Mouse (Mus musculus): ENCODE data around the gene Fam110a. TPM values are rescaled to one million over a fixed set of nuclear protein-coding genes. Genes with fewer than 3 reads are reported as not detected.
"Not testable (repeated sequence)": the region's sequence is repeated elsewhere in the genome, so short reads cannot be mapped to it uniquely, and the experiment has no call there.

The Fam110a gene
- polyA plus RNA-seq, 1 experiment from 2014 or later: 31.3 TPM

DNA sequence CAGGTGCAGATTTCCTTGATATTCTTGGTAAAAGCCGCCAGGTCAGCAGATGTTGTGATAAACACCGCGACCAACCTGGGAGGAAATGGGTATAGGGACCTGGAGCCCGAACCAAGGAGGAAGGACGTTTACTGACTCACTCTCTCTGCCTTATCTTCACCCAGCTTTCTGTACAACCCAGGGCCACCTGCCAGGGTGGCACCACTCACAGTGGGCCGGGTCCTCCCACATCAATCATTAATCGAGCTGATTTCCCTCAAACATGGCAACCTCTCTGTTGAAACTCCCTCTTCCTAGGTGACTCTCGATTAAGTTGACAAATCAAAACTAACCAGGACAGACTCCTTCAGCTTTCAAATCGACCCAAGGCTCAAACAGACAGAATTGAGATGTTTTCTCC lies 30.2 kb upstream of the Fam110a start:
- peaks cover 3% of the 10 kb centered on the region; the same call in 1 of the 2 replicates for H3K4me1 ChIP-seq
- no peak overlapping the region for H3K9ac ChIP-seq (replicated peaks)
- H3K4me2 ChIP-seq: no peak overlapping the region
- H3K36me3 ChIP-seq: no peaks in the 10 kb centered on the region
- H3K9me3 ChIP-seq (replicated peaks): no peaks in the 10 kb centered on the region
- H3K27ac ChIP-seq (replicated peaks): no peak overlapping the region
- WGBS: 90% methylated on average over 9 of the region's 9 CpGs
- H3K27me3 ChIP-seq (replicated peaks): no peaks in the 10 kb centered on the region; the same call in 1 of the 2 replicates
- no peak for ATAC-seq (ENCODE audit: low FRiP score)
- no peak overlapping the region for H3K4me3 ChIP-seq (replicated peaks)

DNA sequence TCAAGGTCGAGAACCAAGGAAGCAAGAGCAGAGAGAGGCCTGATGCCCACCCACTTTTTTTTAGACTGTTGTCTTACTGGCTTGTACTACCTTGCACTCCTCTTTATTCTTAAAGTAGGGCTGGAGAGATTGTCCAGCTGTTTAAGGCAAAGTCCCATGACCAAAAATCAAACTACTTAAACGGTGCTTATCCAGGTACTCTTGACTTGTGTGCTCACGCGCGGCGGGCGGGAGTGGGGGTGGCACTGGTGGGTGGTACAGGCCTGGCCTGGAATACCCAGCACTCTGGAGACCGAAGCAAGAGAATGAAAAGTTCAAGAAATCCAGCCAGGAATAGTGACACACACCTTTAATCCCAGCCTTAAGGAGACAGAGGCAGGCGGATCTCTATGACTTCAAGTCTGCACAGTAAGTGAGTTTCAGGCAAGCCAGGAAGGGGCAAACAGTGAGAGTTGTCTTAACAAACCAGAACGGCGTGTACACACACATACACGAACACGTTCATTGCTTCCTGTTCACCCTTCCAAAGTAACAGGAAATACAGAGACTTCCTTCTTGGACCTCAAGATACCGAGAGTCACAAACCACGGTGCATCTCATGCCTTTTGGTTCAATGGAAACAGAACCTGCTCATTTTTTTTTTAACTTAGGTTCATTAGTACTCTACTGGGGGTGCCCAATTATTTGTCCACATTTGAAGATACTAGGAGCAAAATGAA lies 29.2 kb upstream of the Fam110a start:
- no peaks in the 10 kb centered on the region; the same call in 1 of the 2 replicates for H3K27me3 ChIP-seq (replicated peaks)
- 93% methylated on average over 15 of the region's 15 CpGs for WGBS
- no peak for ATAC-seq (ENCODE audit: low FRiP score)

DNA sequence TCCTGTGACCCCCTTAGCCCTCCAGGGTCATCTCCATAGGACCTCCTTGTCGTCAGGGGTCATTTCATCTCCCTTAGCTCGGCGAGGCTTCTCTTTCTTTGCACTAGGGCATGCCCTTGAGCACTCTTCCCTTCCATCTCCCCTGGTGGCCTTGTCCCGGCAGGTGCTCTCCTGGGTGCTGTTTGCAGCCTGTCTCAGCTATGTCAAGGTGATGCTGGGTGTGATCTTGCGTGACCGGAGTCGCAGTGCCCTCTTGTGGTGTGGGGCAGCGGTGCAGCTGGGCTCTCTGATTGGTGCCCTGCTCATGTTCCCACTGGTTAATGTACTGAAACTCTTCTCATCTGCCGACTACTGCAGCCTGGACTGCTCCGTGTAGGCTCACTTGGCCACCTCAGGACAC lies 27.8 kb upstream of the Fam110a start:
- H3K36me3 ChIP-seq: no peaks in the 10 kb centered on the region
- no peaks in the 10 kb centered on the region for H3K9me3 ChIP-seq (replicated peaks)
- no peak overlapping the region for H3K4me3 ChIP-seq (replicated peaks)
- WGBS: 60% methylated on average over 10 of the region's 10 CpGs
- peaks cover 3% of the 10 kb centered on the region; the same call in 1 of the 2 replicates for H3K4me1 ChIP-seq
- no peak overlapping the region for H3K9ac ChIP-seq (replicated peaks)
- no peaks in the 10 kb centered on the region; the same call in 1 of the 2 replicates for H3K27me3 ChIP-seq (replicated peaks)
- H3K27ac ChIP-seq (replicated peaks): no peak overlapping the region
- H3K4me2 ChIP-seq: no peak overlapping the region
- no peak for ATAC-seq (ENCODE audit: low FRiP score)

More for the DNA sequence above, 29.2 kb upstream of the Fam110a start:
- no peak overlapping the region for H3K9ac ChIP-seq (replicated peaks)
- H3K36me3 ChIP-seq: no peaks in the 10 kb centered on the region
- no peak overlapping the region for H3K4me3 ChIP-seq (replicated peaks)
- no peak overlapping the region for H3K4me2 ChIP-seq
- no peak overlapping the region for H3K27ac ChIP-seq (replicated peaks)
- no peaks in the 10 kb centered on the region for H3K9me3 ChIP-seq (replicated peaks)
- peaks cover 3% of the 10 kb centered on the region; the same call in 1 of the 2 replicates for H3K4me1 ChIP-seq

DNA sequence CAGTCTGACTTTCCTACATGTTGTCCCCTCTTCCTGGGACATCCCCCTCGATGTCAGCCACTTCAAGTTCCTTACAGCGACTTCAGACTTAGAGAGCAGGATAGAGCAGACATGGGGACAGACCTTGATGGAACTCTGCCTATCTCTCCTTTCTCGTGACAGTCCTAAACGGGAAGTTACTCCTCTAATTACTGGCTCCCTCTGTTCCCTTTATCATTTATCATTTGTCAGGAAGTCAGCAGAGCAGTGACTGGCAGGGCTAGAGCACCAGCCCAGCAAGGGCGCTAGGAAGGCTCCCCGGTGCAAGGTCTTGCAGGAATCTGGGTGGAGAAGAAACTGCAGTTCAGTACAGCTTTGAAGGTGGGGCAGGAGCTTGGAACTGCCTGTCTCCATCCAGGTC lies 22.5 kb upstream of the Fam110a start:
- no peak overlapping the region for H3K9ac ChIP-seq (replicated peaks)
- H3K4me2 ChIP-seq: no peak overlapping the region
- no peaks in the 10 kb centered on the region for H3K9me3 ChIP-seq (replicated peaks)
- H3K36me3 ChIP-seq: no peaks in the 10 kb centered on the region
- 69% methylated on average over 6 of the region's 6 CpGs for WGBS
- H3K27ac ChIP-seq (replicated peaks): no peak overlapping the region
- no peak for ATAC-seq (ENCODE audit: low FRiP score)
- no peak overlapping the region for H3K4me3 ChIP-seq (replicated peaks)
- peaks cover 33% of the 10 kb centered on the region for H3K27me3 ChIP-seq (replicated peaks)
- H3K4me1 ChIP-seq: no peaks in the 10 kb centered on the region; the same call in 1 of the 2 replicates

DNA sequence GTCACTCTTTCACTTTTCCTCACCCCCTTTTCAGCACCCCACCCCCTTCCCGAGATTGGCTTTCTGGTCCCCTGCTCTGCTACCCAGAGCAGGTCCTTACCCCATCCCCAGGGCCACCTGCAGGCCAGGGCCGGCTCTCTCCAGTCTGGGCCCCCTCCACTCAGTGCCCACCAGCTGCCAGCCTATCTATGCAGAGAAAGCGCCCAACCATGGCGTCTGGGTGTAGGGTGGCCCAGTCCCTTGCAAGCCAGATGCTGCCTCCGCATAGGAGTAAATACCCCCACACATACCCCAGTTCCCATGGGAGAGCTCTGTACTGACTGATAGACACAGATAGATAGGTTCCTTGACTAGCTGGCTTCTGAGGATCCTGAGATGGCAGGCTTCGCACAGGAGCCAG lies 20.7 kb upstream of the Fam110a start:
- 55% methylated on average over 6 of the region's 6 CpGs for WGBS
- H3K4me2 ChIP-seq: no peak overlapping the region
- H3K27me3 ChIP-seq (replicated peaks): peaks cover 49% of the 10 kb centered on the region
- H3K4me3 ChIP-seq (replicated peaks): no peak overlapping the region
- ATAC-seq (ENCODE audit: low FRiP score): no peak
- H3K9me3 ChIP-seq (replicated peaks): no peaks in the 10 kb centered on the region
- H3K36me3 ChIP-seq: no peaks in the 10 kb centered on the region
- H3K9ac ChIP-seq (replicated peaks): no peak overlapping the region
- peaks cover 6% of the 10 kb centered on the region for H3K4me1 ChIP-seq
- no peak overlapping the region for H3K27ac ChIP-seq (replicated peaks)

DNA sequence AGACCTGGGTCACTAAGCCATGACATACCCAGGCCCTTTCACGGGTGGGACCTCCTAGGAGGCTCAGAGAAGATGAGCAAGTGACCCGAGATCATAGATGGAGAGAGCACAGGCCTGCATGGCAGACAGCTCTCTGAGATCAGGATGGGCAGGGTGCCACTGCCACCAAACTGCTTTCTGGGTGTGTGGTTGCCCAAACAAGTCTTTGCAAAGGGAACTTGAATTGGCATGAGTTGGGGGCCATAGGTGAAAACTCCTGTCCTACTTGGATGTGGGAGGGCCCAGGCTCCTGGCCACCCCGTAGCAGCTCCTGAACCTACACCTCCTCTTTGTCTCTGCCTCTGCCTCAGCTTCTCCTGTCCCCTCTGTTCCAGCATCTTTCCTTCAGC lies 20.3 kb upstream of the Fam110a start:
- H3K27me3 ChIP-seq (replicated peaks): peaks cover 53% of the 10 kb centered on the region
- 63% methylated on average over 3 of the region's 3 CpGs for WGBS
- no peak for ATAC-seq (ENCODE audit: low FRiP score)

DNA sequence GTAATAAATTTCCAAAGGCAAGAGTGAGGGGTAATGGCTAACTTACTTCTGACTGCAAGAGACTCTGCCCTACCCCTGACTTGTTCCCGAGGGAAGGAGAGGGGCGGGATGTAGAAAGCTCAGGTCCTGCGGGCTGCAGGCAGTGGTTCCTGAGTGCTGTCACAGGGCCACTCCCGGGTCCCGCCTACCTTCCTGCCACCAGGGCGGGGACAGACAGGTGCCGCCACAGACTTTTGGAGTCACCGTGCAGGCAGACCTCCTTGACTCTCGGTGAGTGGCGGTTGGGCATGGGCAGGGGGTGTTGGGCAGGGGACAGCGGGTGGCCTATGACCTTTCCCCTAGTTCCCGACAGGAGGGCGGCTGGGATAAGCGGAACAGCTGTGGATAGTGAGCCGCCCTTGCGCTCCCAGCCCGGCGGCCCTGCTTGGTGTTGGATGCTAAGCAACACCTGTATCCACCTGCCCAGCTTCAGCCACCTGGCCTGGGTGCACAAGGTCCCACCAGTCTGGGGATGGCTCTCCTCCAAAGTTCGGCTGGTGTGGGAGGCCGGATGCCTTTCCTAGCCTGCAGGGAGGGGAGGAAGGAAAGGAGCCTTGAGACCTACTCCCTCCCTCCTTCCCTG lies 19.8 kb upstream of the Fam110a start:
- peaks cover 58% of the 10 kb centered on the region for H3K27me3 ChIP-seq (replicated peaks)

More for the DNA sequence above, 20.3 kb upstream of the Fam110a start:
- Histone ChIP-seq H3K36me3 (no peaks in the 10 kb centered on the region), H3K4me1 (peaks cover 6% of the 10 kb centered on the region), H3K27ac (replicated peaks) (no peak overlapping the region), H3K4me2 (no peak overlapping the region), H3K4me3 (replicated peaks) (no peak overlapping the region), H3K9ac (replicated peaks) (no peak overlapping the region), H3K9me3 (replicated peaks) (no peaks in the 10 kb centered on the region)

DNA sequence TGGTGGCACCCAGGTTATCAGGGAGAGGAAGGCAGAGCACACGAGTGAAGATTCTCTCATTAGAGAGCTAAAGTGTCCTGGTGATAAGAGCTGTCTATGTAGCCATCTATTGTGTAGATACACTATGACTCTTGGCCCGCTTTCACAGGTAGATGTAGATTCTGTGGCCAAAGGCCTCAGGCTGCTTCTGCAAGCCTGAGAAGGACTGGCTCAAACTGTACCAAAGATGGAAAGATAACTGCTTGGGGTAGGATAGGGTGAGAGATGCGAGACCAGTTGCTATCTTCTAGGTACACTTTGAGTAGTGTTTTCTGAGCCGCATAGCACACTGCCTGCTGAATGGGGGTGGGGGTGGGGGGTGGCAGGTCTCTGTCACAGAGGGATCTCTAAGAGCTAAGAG lies 18.9 kb upstream of the Fam110a start:
- H3K4me2 ChIP-seq: no peak overlapping the region
- no peak for ATAC-seq (ENCODE audit: low FRiP score)
- H3K27ac ChIP-seq (replicated peaks): no peak overlapping the region
- H3K27me3 ChIP-seq (replicated peaks): peaks cover 63% of the 10 kb centered on the region
- H3K9ac ChIP-seq (replicated peaks): no peak overlapping the region
- H3K4me3 ChIP-seq (replicated peaks): no peak overlapping the region
- H3K4me1 ChIP-seq: peaks cover 10% of the 10 kb centered on the region
- H3K36me3 ChIP-seq: no peaks in the 10 kb centered on the region
- 78% methylated on average over 4 of the region's 4 CpGs for WGBS
- no peaks in the 10 kb centered on the region for H3K9me3 ChIP-seq (replicated peaks)

More for the DNA sequence above, 19.8 kb upstream of the Fam110a start:
- Histone ChIP-seq H3K27ac (replicated peaks) (no peak overlapping the region), H3K36me3 (no peaks in the 10 kb centered on the region), H3K4me1 (peaks cover 6% of the 10 kb centered on the region), H3K9me3 (replicated peaks) (no peaks in the 10 kb centered on the region), H3K9ac (replicated peaks) (no peak overlapping the region), H3K4me2 (no peak overlapping the region), H3K4me3 (replicated peaks) (no peak overlapping the region)
- no peak for ATAC-seq (ENCODE audit: low FRiP score)
- WGBS: 11% methylated on average over 18 of the region's 20 CpGs

DNA sequence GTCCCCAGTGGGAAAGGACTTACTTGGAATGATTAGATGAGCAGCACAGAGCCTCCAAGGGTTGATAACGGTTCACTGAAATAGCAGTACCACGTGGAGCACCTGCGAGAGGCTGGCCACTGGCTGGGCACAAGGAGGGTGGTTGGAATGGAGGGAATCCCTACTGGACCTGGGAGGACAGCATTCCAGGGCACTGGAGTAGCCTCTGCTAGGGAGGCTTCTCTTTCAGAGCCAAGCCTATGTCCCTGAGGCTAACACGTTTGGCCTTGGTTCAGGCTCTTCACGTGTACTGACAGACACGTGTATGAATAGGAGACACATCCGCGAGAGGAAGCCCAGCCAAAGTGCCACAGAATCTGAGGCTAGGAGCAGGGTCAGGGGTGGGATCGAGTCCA lies 18.5 kb upstream of the Fam110a start:
- peaks cover 65% of the 10 kb centered on the region for H3K27me3 ChIP-seq (replicated peaks)
- 77% methylated on average over 9 of the region's 9 CpGs for WGBS
- no peak overlapping the region for H3K4me2 ChIP-seq
- peaks cover 10% of the 10 kb centered on the region for H3K4me1 ChIP-seq
- H3K9ac ChIP-seq (replicated peaks): no peak overlapping the region
- no peak overlapping the region for H3K27ac ChIP-seq (replicated peaks)
- no peak overlapping the region for H3K4me3 ChIP-seq (replicated peaks)
- no peaks in the 10 kb centered on the region for H3K9me3 ChIP-seq (replicated peaks)
- no peak for ATAC-seq (ENCODE audit: low FRiP score)
- H3K36me3 ChIP-seq: no peaks in the 10 kb centered on the region

DNA sequence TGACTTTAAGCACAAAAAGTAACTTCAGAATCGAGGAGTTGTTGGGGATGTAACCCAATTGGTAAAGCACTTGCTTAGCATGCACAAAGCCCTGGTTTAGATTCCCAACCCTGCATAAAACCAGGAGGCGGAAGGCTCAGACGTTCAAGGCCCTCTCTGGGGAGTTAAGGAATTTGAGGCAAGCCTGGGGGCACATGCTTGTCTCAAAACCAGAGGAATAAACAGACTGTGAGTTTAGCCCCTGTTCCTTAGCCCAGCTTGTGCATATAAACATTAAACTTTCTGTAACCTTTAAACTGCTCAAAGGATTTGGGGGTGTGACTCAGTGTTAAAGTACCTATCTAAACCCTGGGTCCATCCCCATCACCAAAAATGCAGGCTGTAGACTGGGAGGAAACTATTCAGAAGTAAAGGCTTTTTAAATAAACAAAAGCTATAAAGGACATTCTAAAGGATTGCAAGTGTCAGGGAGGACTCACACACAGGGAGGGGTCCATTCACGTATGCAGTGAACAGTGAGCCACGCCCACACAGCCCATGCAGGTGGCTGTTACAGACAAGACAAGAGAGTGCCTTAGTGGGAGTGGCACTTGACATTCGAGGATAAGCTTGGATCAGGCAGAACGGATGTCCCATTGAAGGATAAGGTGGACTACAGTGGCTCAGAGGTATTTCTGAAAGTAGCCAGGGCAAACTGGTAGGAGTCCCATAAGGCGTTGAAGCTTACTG lies 17.9 kb upstream of the Fam110a start:
- no peak overlapping the region for H3K9ac ChIP-seq (replicated peaks)
- no peak overlapping the region for H3K27ac ChIP-seq (replicated peaks)
- H3K4me3 ChIP-seq (replicated peaks): no peak overlapping the region
- no peaks in the 10 kb centered on the region for H3K9me3 ChIP-seq (replicated peaks)
- H3K4me2 ChIP-seq: no peak overlapping the region
- H3K4me1 ChIP-seq: peaks cover 10% of the 10 kb centered on the region
- no peaks in the 10 kb centered on the region for H3K36me3 ChIP-seq
- ATAC-seq (ENCODE audit: low FRiP score): no peak
- peaks cover 65% of the 10 kb centered on the region for H3K27me3 ChIP-seq (replicated peaks)
- WGBS: 56% methylated on average over 8 of the region's 8 CpGs

DNA sequence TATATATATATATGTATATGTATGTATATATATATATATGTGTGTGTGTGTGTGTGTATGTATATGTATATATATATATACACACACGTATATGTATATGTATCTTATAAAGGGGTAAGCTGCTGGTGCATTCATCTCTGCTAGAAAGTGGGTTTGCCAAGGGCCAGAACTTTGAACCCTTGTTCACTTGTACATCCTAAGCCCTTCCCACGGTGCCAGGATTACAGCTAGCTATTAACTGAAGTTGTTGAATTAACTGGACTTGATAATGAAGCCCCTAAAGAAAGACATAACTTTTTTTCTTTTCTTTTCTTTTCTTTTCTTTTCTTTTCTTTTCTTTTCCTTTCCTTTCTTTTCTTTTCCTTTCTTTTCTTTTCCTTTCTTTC lies 17.2 kb upstream of the Fam110a start:
- ATAC-seq (ENCODE audit: low FRiP score); H3K36me3 ChIP-seq; H3K9ac ChIP-seq (replicated peaks); H3K9me3 ChIP-seq (replicated peaks); H3K27ac ChIP-seq (replicated peaks); H3K4me2 ChIP-seq; H3K4me3 ChIP-seq (replicated peaks): not testable (repeated sequence)
- Histone ChIP-seq H3K4me1 (peaks cover 10% of the 10 kb centered on the region), H3K27me3 (replicated peaks) (peaks cover 65% of the 10 kb centered on the region)
- 58% methylated on average over 2 of the region's 2 CpGs for WGBS
